Mouse (Mus musculus): ENCODE results near the gene Ctsz. TPM values are rescaled to one million over a fixed set of nuclear protein-coding genes. Genes with fewer than 3 reads are reported as not detected.

Gene Ctsz
- polyA plus RNA-seq, 2 experiments from 2014 or later, result 91.9 to 125 TPM

DNA sequence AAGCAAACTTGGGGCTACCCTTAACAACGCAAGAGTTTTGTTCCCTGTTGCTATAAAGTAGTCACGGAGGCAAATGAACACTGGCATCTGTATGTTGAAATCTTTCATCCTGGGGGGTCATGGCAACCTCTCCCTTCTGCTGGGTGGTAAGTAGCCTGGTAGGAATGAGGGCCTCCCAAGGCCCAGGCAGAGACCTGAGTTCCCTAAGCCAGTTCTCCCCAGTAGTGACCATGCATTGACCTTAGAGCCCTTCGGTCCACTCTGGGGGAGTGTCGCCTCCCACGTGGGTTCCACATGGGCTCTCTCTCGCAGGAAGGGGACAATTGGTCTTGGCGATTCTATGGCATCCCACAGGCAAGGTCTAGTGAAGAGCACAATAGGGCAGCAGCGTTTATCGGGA is 1.1 kb upstream of the Ctsz start:
- no peak for ATAC-seq

DNA sequence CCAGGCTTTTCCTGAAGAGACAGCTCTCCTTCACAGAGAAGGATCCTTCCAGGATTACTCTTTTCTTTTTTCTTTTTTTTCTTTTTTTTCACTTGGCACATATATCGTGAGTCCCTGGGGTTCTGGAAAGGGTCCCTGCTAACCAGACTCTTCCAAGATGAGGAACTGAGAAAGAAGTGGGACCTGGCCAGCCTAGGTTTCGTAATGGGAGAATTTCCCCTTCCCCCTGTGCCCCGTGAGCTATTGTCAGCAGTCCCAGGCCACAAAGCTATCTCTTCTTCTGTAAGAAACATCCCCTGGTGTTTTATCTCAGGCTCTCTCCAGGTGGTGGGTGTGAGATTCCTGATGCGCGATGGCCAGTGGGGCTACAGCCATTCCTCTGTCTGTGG is 605 bp upstream of the Ctsz start:
- no peak for ATAC-seq

DNA sequence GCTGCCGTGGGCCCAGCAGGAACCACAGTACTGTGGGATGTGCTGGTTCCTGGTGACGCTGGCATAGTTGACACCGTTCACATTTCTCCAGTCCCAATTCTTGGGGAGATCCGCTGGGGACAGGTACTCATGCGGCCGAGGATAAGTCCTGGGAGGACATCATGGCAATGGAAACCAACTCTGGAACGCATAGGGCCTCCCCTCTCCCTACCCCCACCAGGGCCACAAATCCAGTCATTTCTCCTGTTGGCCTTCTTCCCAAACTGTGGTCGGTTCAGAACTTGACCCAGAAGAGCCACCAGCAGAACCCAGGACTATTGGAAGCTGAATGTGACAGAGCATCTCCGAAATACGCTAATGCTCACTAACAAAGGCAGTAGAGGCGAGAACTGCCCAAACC is 658 bp downstream of the Ctsz start:
- ATAC-seq, result no peak

DNA sequence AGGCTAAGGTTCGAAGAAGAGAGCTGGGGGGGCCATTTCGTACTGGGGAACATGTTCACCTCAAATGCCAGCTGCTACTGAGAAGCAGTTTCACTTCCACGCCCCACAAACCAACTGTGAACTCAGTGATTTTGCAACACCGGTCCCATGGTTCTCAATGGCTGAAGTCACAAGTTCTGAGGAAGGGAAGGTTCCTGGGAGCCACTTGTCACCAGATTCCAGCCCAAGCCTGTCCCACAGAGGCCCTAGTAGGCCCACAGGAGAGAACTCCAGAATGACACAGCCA is 1.2 kb downstream of the Ctsz start:
- ATAC-seq, result no peak

DNA sequence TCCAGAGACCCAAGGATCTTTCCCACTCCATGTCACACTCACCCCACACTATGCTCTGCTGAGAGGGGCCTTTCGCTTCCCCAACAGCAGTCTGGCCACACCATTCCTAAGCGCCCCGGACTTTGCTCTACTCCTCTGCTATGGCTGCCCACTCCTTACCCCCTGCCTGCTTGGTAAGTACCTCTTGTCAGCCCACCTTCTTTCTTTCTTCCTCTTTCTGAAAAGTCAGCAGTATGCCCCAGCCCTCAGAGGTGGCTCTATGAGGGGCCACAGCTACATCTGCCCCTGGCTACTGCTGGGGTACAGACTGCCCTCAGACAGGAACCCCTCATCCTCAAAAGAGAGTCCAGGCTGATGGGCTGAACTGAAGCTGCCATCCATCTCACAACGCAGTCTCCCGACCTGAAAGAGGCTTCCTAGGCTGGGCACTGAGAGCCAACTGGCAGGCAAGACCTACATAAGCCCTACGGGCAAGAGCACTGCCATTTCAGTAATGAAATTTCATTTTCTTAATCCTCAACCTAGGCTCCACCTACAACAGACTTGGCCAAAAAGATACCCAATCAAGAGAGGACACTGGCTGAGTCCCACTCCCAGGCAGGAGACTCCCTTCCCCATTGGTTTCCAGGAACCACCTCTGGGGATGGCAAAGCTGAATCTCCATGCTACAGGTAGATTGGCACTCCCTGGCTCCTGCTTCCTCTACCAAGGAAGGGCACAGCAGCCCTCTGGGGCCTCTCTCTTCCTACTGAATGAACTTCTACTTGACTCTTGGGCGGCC is 1.7 kb downstream of the Ctsz start:
- no peak for ATAC-seq

DNA sequence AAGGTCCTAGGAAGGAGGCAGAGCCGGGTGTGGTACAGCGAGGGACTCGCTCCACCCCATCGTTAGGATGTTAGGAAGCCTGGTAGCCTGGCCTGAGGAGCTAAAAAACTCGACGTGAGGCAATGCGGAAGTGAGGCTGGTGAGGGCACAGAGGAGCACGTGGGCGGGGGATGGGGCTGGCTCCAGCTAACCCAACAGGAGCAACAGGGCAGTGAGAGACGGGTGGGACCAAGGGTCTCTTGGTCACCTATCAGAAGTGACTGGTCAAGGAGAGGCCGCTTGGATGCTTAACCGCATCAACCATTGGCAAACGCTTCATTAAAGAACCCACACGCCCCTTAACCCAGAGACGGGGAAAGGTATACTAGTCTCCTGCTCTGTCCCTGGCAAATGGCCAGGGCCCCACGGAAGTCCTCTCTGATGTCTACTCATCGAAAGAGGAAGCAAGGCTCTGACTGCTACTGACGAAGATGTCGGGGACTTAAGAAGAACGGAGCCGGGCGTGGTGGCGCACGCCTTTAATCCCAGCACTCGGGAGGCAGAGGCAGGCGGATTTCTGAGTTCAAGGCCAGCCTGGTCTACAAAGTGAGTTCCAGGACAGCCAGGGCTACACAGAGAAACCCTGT is 2.6 kb downstream of the Ctsz start:
- ATAC-seq, result no peak

DNA sequence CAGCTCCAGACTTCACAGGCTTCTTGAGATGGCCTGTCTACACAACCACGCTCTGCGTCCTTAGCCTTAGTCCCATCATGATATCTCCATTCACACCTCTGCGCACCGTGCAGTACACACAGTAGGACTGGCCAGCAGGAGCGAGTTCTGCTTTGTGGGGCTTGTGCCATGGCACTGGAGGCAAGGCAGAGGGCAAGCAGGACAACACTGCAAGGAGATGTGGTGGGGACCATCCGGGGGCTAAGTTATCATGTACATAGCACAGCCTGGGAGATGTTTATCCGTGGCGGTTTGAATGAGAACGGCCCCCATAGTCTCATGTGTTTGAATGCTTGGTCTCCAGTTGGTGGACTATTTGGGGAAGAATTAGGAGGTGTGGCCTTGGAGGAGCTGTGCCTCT is 3.9 kb downstream of the Ctsz start:
- no peak for ATAC-seq

DNA sequence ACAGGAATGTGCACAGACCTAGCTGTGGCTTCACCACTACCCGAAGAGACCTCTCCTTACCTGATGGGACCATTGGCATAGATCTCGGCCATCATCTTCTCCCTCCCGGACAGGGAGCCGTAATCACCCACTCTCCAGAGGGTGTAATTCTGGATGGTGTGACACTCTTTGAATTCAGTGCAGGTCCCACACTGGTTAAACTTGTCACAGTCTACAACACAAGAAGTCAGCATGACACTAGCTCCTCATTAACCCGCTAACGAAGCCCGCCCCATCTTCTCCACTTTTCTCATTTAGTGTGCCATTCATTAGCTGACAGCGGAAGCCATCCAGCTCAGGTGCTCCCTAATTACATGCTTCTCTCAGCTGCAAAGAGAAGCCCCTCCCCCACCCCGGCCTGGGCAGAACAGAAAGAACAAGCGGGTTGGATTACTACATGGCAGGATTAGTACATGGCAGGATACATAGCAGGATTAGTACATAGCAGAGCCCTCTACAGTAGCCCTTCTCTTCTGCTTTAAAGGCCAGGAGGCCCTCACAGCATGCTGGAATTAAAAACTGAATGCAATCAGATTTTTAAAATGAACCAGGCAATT is 9.7 kb downstream of the Ctsz start:
- ATAC-seq, result no peak

DNA sequence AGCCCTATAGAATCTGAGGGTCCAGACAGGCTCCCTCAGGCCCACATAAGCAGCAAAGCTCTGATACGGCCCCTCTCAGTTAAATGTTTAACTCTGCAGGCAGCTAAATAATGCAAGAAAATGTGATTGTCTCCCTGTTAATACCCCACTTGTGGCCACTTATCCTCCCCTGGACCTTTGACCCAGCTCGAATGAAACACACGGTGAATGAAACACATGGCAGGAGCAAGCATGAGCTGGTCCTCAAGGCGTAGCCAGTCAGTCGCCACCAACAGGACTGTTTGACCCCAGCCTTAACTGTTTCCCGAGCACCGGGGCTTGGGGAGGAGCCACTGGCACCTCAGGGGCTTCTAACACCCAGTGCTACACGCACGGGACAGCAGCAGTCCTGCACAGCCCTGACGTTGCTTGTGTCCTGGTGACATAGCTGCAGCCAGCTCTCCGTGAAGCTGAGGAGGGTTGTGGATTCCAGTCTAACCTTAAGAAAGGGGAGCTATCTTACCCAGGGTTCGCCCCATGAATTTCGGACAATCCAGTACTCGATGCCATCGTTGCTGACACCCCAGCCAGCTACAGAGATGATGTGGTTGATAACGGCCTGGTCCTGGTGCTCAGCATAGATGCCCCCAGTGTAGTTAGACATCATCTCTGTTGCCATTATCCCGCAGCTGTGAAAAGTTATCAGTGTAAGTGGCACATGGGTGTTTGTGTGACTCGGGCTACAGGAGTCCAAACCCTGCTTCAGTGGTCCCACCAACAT is 10.6 kb downstream of the Ctsz start:
- no peak for ATAC-seq

DNA sequence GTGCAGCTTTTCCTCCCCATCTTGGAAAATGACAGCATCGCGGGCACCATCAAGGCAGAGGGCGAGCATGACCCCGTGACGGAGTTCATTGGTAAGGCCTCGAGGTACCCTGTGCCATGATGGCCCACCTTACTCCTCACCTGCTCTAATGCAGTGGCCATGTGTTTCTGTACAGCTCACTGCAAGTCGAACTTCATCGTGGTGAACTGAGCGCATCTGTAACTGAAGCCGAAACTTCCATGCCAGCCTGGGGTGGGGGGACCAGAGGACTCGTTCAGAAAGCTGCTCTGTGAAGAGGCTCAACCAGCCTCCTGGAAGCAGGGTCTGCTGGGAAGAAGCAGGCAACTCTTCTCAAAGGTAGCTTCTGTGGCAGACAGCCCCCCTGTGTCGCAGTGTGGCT is 12.0 kb downstream of the Ctsz start:
- no peak for ATAC-seq

DNA sequence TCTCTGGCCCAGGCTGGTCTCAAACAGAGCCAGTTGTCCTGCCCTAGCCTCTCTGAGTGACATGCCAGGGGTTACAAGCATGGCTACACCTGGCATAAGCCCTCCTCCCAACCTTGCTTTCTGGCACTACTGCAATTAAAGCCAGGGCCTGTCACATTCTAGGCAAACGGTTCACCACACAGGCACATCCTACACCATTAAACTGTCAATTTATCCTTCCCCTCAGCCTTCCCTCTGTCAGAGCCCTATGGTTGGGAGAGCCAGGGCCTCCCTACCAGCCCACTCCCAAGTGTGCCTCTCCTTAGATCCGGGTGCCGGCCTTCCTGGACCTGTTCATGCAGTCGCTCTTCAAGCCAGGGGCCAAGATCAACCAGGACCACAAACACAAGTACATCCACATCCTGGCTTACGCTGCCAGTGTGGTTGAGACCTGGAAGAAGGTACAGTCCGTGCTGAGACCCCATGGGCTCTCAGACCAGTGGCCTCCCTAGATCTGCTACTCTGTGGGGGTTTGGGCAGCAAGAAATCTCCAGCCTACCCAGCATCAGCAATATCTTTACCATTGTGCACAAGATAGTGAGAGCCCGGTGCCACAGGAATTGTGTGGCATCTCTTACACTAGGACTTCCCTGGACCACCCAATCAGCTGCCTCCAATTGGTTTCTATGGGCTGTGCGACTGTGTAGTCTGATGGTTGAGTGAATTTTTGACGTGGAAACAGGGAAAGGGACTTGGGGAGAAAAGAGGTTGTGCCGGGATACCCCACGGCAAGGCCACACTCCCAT is 14.3 kb downstream of the Ctsz start:
- no peak for ATAC-seq

DNA sequence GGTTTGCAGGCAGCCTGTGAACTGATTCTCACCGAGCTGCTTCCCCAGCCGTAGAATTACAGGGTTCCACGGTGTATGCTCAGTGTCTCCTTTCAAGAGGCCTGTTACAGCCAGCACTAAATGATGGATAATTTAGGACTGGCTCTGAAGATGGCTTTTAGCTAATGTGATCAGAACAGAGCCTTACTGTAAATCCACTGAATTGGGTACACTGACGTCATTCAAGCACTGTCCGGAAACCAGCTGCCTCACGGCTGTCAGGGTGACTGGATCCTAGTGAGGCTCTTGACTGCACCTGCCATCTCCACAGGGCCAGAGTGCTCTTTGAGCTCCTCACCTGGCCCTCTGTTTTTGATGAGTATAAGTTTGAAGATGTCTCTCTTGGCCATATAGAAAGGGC is 17.7 kb downstream of the Ctsz start:
- no peak for ATAC-seq

DNA sequence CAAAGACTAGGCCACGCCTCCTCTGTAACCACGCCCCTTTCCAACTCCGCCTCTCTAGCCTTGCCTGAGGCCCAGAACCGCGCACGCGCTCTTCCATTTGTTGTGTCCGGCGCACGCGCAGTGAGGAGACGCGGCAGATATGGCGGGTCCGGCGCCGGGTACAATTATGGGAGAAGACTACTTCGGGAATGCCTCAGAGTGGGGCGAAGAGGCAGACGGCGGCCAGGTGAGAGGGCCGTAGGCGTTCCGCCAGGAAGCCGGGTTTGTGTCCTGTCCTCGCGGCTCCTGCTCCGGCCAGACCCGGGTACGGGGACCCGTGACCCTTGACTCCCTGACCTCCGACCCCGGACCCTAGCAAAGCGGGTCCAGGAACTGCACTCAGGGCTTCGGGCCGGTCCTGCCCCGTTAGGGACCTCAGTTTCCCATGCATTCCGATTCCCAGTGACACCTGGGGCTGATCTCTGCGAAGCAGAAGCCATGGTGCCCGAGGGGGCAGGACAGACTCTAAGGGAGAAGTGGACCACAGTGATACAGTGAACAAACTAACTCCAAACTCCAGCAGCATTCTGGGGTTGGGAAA is 23.0 kb downstream of the Ctsz start, which contains the start of gene Nelfcd:
Nelfcd (plus strand) TSS at position 74 of the 580 bp plus-strand sequence.
- ATAC-seq, result peak; percentile 100

DNA sequence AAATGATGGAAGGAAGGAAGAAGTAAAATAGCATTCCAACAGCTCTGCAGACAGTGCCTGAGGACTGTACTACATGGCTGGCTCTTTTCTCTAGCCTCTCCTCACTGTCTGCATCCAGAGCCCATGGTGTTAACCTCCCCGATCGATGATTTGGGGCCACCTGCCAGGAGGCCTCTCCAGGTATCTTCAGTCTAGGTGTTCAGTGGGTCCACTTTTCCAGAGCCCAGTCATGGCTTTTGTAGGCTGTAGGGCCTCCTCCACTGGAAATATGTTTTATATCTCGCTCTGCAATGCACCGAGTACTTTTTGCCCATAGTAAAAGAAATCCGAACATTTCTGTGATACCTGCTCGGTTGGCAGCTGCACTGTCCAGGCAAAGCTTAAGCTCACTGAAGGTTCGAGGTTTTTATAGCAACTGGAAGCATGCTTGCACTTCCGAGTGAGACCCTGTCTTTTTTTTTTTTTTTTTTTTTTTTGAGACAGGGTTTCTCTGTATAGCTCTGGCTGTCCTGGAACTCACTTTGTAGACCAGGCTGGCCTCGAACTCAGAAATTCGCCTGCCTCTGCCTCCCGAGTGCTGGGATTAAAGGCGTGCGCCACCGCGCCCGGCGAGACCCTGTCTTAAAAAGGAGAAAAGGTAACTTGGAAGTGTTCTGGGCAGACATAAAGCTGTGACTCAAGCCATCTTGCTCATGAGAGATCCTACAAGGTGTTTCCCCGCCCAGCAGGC is 23.7 kb downstream of the Ctsz start:
- ATAC-seq, result no peak

DNA sequence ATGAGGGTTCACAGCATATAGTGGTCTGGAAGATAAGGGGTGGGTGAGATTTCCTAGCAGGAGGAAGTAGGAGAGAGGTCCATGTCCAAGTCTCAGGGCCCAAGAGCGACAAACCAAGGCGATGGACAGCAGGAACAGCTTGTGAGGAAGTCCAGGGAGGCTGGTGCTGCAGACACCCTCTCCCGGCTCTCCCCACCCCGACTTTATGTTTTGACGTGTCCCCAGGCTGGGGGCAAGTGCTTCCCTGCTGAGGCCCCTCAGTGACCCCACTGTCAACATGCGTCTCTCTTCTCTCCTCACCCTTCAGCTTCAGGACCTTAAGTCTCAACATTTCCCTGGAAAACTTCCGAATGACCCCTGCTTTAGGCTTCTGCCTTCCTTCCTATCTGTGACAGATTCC is 25.7 kb downstream of the Ctsz start:
- no peak for ATAC-seq

DNA sequence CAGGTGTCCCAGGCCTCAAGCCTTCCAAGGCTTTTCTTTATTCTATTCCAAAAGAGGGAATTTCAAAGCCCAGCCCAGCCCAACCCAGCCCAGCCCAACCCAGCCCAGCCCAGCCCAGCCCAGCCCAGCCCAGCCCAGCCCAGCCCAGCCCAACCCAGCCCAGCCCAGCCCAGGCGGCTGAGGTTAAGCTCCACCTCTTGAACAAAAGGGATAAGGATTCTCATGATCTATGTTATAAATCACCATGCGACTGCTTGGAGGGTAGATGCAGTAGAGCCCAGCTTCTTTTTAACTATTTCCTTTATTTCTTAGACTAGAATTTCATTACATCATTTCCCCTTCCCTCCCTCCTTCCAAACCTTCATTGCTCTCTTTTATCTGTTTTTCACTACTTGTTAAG is 28.6 kb downstream of the Ctsz start:
- no peak for ATAC-seq

DNA sequence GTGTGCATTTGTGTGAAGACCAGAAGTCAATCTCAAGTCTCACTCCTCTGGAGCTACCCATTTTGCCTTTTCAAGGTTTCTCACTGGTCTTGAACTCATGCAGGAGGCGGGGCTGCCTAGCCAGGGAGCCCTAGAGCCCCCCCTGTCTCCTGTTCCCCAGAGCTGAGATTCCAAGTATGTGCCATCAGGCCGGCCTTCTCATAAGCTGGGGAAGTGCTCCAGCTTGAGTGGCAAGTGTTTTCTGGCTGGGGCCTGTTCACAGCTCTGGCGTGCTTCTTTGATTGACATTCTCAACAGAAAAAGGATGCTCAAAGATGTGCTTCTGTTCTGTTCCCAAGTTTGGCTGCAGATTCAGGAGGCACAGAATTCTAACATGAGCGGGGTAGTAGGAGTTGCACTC is 38.4 kb downstream of the Ctsz start:
- no peak for ATAC-seq

DNA sequence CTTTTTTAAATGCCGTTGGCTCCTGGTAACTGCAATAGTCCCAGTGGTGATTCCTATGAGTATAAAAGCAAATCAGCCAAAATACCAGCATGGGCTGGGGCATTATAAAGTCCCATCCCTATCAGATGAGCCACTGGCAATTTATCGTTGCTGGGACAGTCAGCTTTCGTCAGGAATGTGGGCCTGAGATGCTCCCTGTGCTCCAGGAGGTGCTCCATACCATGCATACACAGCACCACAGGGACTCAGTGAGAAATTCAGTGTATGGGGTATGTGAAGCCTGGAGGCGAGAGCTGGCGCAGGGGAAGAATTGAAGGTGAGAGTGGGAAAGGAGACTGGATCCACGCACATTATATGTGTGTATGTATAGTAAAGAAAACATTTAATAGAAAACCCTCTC is 41.0 kb downstream of the Ctsz start:
- ATAC-seq, result no peak

DNA sequence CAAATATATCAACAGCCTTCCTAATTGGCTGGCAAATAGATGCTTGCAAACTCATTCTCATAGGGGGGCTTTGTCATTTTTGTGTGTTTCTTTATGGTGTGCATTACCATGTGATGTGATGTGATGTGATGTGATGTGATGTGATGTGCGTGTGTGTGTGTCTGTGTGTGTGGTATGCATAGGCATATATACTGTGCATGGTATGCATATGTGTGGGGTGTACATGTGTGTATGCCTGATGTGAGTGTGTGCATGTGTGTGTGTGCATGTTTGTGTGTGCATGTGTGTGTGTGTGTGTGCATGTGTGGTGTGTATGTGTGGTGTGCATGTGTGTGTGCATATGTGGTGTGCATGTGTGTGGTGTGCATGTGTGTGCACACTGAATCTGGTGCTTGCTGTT is 41.8 kb downstream of the Ctsz start:
- ATAC-seq, result no peak

DNA sequence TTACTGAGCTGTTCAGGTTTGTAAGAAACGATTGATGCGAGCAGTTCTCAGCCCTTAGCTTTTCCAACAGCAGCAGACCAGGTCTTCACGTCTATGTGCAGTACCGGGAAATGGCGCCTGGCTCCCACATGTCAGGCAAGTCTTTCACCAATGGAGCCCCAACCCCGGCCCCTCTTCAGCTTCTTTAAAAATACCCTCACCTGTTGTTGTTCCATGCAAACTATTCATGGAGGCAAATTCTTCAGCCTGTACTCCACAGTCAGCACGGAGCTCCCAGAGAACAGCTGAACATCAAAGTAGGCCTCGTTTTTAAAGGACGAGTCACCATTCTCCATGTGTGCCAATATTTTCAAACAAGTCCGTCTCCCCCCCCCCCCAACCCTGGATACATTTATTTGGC is 42.2 kb downstream of the Ctsz start:
- ATAC-seq, result no peak

DNA sequence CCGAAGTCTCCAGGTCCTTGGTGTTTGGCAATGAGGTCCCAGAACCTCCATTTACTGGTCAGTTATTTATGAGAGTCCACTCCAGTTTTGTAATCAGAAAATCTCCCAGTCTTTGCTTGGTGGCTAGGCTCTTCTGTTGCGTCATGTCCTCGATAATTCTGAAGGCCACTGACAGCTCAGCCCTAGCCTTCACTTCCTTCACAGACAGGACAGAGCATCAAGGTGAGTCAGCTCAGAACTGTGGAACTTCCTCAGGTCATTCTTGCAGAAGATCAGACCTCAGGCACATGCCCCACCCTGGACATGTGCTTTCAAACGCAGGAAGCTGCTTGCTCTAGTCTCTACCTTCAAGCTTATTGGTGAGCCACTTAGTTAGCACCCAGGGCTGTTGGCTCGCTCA is 45.5 kb downstream of the Ctsz start:
- no peak for ATAC-seq

DNA sequence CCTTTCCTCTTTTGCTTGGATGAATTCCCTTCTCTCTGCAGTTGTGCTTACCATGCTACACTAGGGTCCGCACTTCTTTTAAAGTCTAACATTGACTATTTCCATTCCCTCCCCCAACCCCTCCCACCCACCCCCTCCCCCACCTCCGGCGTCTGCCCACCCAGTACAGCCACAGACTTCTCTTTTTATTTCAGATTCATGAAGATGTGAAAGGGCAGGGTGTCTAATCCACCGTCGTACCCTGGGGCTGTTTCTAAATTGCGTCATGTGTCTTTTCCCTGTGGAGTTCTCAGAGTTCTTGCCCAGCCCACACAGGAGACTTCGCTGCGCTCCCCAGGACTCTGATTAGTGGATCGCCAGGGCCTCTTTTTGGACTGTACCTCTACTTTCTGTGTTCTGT is 46.3 kb downstream of the Ctsz start:
- no peak for ATAC-seq

All from CD4-positive, CD25-positive, alpha-beta regulatory T cell, adult 4 months (primary cell).